ENCODE assay signal across 8 mouse cellular contexts in genomic region chr6:11727370-11727769, GRCm38 (mm10).
DNase-seq lines count a peak whose midpoint lies in the region; ATAC-seq lines count a peak whose summit lies in the region.

No protein-coding gene starts in this region.

- DNase-seq in kidney, postnatal 10 days, result peak; percentile 49
- DNase-seq in kidney, adult 9 months, result no peak
- DNase-seq in c-Kit-positive CD71-positive TER-119-positive erythroid progenitor cells, embryonic 14.5 days (ENCODE audit: low spot score), result peak; percentile 83
- peak; percentile 80 for DNase-seq in liver
- DNase-seq in thymus, postnatal 10 days (ENCODE audit: low spot score in 2 of 2), result no peak
- no peak for DNase-seq in Muller cell, postnatal 12 days (ENCODE audit: inconsistent ontology term)
- no peak for DNase-seq in cerebellum, adult 9-10 months

- no peak overlapping the region for H3K9ac ChIP-seq in neural tube, embryonic 12.5 days

- H3K27ac ChIP-seq in neural tube, embryonic 12.5 days, result no peak overlapping the region

- H3K27me3 ChIP-seq in neural tube, embryonic 12.5 days (replicated peaks), result no peaks in the 10 kb centered on the region

- no peaks in the 10 kb centered on the region for H3K36me3 ChIP-seq in neural tube, embryonic 12.5 days

- no peak overlapping the region for H3K4me3 ChIP-seq in neural tube, embryonic 12.5 days

- H3K4me1 ChIP-seq in neural tube, embryonic 12.5 days, result no peaks in the 10 kb centered on the region

- no peaks in the 10 kb centered on the region for H3K9me3 ChIP-seq in neural tube, embryonic 12.5 days

- no peak overlapping the region for H3K4me2 ChIP-seq in neural tube, embryonic 12.5 days (replicated peaks)

- ATAC-seq in neural tube, embryonic 12.5 days (ENCODE audit: low FRiP score, low read depth), result peak; percentile 73

- WGBS in neural tube, embryonic 12.5 days, result 70% methylated on average over 5 of the region's 5 CpGs

Comparison
In these comparisons a context has a peak if more than half of its experiments do, and no peak if none do; other contexts are left out.
1. DNase-seq: peak in kidney, postnatal 10 days (single experiment), c-Kit-positive CD71-positive TER-119-positive erythroid progenitor cells, embryonic 14.5 days (single experiment) and liver (single experiment); none in kidney, adult 9 months (single experiment), thymus, postnatal 10 days (0 of 2), Muller cell, postnatal 12 days (single experiment) and cerebellum, adult 9-10 months (single experiment).